Mouse (Mus musculus): ENCODE measurements at regions not wholly inside any gene's neighbourhood (a gene's known extent, or its start where the extent isn't known, plus 50 kb on each side); places are given as distances from the start of the nearest gene placed in this dataset.

DNA sequence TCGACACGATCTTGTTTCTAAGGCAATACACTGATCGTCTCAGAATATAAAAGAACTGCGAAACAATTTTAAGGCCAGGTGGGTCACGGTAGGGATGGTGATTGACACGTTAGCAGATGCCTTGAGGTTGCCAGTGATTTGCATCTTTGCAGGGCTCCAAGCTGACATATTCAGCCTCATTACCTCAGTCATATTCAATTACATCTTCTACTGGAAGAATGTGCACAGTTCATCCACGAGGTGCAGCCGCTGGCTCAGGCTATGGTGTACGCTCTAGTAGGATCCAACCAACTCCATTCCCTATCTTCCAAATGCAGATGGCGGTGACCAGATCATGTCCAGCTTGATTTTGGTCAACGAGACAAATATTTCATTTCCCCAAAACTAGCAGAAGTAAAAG, 450.5 kb upstream of the Pik3r1 start:
- TF ChIP-seq CTCF (conservative IDR thresholded peaks at IDR 0.05; ENCODE audit: low read length) (no peak), POU5F1 (IDR thresholded peaks at IDR 0.05; ENCODE audit: borderline replicate concordance, low read length) (no peak), NANOG (IDR thresholded peaks at IDR 0.05; ENCODE audit: borderline replicate concordance, low read length) (no peak)

All from E14TG2a.4 (cell line).